Mouse (Mus musculus): ENCODE data around the gene Panx1.
A peak's percentile ranks its signal among the peaks of the same experiment; 100 is the strongest.

The Panx1 gene

DNA sequence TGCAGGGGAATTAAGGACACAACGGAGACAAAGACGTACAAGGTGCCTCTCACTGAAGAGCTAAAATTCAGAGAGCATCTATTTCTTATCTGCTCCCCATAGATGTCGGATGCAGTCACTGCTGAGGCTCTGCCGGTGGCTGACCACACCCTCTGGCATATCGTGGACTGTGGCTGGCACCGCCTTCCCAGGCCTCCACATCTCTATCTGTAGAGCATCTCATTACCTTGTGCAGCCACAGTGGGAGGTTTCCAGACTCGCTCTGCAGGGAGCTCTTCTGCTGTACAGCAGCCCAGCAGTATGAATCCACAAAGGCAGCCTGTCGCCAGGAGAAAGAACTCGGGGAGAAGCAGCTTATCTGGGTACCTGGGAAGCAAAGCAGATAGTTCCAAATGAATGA, 24.1 kb downstream of the Panx1 start:
- no peak for DNase-seq

DNA sequence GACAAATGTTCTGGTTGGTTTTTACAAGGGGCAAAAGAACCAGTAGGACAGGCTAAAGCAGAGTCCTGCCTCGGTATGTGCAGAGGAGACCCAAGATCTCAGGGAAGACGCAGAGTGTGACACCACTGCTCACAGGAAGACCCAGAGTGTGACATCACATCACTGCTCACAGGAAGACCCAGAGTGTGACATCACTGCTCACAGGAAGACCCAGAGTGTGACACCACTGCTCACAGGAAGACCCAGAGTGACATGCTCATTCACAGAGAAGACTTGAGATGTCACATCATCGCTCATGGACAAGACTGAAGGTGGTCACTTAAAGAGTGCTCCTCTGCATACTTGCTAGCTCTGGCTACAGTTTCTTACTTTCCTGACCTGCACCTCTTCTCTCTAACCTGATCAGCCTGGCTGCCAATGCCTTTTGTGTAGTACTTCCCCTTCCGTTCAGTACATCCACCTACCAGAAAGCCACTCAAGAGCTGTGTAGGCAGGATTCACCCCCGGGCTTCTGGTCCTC, 24.7 kb downstream of the Panx1 start:
- DNase-seq = no peak

DNA sequence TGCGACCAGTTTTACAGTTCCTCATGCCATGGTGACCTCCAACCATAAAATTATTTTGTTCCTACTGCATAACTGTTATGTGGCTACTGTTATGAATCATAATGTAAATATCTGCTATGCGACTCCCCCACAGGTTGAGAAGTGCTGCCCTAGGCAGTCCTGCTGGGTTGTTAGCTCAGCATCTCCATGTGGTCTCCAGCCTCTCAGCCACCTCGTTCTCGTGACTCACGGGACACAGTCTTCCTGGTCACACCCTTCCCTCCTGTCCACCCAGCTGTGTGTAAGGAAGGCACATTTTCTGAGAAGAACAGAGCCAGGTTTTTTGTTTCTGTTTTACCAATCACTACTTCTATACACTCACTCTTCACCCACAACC, 26.5 kb downstream of the Panx1 start:
- peak; percentile 37 for DNase-seq

DNA sequence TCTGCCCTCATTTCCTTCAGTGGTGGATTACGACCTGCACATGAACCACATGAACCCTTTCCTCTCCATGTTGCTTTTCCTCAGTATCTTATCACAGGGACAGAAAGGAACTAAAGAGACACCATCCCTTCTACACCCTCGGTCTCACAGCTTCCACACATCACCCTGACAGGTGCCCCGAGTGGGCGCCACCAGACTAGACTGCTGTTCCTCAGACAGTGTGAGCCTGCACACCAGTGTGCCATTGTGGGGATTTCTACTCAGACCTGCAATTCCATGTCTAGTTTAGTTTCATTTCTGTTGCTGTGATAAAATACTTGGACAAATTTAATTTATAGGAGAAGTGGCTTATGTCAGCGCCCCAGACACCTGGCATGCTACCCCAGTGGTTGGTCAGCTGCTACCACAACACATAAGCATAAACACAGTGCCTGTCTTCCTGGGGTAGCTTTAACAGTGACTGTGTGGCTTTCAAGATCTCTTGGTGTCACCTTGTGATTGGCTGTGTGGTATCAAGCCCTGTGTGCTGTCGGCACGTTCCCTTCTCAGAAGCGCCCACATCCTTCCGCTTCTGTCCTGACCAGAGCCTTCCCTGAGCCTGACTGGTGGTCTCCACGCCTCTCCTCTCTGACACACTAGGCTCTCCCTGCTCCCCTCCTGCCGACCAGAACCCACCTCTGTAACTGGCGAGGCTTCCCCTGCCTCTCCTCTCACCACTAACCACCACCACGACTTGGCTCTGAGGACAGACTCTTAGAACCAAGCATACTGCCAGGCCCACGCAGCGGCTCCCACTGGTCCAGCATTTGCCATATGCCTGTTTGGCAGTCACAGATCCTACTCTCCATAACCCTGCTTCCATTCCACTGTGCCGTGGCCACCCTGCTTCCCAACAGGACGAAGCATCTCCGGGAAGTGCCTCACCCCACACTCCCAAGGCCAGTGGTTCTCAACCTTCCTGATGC, 27.2 kb downstream of the Panx1 start:
- DNase-seq = peak; percentile 72

DNA sequence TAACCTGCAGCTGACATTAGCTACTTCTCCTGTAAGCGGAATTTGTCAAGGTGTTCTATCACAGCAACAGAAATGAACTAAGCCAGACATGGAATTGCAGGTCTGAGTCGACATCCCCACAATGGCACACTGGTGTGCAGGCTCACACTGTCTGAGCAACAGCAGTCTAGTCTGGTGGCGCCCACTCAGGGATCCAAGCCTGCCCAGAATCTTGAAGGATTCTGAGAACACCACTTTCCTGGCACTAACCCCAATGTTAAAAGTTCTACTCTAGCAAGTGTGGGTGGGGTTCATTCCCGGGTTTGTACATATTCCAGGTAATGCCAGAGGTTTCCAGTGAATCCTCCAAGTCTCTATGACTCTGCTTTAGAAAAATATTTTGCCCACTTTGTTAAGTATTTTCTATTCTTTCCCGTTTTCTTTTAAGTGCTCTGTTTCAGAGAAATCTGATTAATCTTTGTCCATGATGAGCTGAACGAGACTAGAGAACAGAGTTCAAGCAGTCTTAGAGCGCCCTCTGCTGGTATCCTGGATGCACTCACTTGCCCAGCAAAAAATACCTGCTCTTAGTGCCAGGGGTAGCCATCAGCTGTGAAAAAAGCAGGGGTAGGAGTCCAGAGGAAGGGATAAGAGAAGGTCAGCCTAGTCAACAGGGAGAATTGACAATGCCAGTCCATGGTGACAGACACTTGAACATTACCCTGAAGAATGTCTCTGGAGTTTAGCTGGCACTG, 29.9 kb downstream of the Panx1 start:
- DNase-seq = peak; percentile 84

DNA sequence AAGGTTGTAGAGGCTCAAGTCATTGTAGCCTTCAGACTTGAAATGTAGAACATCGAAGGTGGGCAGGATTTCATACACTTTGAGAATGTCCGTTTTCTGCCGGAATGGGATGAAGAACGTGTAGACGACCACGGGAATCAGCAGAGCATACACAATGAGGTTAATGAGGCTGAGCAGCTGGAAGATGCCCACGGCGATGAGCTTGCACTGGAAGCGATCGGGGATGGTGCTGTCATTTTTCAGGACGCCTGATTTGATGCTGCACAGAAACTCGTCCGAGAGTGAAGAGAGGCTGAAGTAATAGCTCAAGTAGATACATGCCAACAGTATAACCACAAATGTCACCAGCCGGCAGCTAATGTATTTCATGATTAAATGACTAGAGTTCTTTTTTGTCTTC, 37.7 kb downstream of the Panx1 start:
- DNase-seq = no peak

DNA sequence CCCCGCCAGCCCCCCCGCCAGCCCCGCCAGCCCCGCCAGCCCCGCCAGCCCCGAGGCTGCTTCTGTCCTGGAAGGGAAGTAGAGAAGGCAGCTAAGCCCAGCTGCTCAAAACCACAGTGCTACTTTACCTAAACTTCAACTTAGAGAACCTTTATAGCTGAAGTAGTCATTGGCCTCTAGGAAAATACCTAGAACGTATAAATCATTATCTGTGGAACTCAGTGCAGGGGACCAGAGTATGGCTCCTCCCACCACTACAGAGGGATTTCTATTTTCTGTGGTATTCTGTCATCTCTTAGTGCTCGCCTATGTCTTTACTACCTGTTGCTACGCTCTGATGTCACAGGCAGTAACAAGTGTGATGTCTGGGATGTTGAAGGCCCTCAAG, 41.0 kb downstream of the Panx1 start:
- DNase-seq = peak; percentile 49

DNA sequence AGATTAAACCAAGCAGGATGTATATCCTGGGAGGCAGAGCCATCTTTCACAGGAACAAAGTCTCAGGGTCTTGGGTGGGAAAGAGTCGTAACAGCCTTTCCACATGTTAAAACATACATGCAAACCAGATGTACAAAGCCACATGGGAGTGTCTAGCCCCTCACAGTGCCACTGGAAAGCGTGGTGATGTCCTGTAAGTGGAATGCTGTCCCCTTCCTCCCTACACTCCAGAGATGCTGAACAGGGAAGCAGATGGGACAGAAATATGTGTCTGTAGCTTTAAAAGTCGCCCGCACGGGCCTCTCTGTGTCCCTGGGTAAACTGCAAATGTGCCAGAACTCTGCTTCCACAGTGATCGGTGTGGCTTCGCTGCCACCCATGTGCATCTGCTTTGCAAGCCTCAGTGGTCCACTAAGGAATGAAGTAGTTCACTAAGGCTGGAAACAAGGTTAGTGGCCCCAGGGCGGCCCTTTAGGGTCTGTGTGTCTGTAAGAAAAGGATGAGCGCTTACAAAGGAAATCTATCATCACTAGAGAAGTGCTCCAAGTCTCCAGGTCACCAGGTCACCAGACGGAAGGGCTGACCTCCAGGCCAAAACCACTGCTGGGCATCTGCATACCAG, 41.5 kb downstream of the Panx1 start:
- DNase-seq = no peak

DNA sequence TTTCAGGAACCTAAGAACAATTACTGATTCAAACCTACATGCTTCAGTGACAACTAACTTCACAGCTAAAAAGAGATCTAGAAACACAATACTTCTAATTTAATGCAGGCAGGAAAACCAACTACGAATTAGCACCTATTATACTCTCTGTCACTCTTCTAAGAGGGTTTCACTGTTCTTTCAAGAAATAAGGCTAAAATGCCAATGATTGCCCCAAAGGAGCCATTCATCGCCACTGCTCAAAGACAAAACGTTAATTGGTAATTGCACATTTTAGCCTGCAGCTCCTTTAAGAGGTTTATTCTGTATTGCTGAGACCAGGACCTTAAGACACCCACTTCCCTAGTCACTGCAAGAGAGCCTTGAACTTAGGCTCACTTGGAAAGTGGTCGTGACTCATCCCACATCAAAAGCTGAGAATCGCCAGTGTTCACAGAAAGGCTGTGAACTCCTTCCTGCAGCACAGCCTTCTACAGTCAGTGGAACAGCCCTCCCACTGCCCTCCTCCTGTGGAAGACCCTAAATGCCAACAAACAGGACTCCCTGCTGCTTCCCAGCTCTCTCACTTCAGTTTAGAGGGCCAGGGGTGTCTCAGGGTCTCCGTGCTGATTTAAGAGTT, 42.2 kb downstream of the Panx1 start:
- DNase-seq = no peak

DNA sequence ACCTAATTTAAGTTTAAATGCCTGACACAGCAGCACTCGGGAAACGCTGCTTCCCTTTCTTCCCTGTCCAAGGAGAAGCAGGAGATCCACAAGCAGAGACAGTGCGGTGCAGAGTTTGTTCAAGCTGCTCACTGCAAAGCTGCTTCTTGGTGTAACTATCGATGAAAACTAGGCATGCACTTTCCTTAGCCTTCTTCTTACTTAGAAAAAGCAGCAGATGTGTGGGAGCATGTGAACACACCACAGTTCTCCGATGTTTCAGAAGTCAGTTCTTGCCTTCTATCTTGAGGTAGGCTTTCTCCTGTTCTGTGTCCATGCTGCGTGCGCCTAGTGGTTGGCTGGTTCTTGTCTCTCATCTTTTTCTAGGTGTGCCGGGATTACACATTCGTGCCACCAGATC, 46.5 kb downstream of the Panx1 start:
- DNase-seq = no peak

DNA sequence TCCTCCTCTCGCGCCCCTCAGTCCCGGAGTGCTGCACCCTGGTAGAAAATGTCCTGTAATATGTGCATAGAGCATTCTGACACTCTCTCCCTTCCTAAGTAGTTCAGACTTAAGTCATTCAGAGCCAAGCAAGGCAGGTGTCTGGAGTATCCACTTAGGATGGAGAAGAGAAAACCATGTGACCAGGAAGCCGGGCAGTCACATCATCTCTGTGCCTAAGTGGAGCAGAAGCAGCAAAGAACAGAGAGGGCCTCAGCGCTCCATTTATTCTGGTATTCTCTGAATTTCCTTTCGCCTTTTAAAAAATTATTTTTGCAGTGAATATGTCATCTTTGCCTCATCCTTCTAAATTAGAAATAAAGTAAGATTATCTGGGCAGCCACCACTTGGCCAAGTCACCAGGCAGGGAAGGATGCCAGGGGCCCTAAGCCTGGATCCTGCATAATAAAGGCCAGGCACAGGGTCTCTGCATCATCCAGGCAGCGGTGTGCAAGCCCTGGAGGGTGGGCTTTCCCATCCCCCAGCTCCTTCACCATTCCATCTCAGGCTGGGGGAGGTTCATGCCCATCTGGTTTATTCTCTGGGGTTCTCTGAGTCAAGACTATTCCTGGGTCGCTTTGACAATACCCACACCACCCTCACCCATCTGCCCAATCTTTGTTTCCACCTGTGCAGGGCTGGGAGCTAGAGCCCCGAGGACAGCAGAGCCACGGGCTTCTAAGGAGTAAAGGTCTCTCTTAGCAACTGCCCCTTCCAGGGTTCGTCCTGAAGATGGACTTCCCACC, 47.8 kb downstream of the Panx1 start:
- DNase-seq = no peak

DNA sequence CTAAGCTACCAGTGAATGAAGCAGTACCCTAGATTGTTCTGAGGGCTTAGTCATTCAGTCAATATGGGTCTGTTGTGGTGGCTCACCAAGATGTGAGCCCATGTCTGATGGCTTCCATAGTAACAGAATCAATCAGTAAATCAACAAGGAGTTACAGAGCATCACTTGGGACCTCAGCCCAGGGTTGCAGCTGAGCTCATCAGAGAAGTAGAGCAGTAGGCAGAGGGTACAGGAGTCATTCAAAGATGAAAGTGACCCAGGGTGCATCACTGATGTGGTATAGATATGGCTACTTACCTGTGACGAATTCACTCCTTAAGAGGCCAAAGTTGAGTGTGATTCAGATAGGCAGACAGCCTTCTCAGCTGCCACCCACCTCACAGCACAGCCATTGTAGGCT, 49.8 kb downstream of the Panx1 start:
- DNase-seq = no peak

DNA sequence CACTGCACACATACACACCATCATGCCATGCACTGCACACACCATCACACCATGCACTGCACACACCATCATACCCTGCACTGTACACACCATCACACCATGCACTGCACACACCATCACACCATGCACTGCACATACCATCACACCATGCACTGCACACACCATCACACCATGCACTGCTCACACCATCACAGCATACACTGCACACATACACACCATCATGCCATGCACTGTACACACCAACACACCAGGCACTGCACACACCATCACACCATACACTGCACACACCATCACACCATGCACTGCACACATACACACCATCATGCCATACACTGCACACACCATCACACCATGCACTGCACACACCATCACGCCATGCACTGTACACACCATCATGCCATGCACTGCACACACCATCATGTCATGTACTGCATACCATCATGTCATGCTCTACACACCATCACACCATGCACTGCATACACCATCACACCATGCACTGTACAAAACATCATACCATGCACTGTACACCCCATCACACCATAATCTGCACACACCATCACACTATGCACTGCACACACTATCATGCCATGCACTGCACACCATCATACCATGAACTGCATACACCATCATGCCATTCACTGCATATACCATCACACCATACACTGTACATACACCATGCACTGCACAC, 56.5 kb downstream of the Panx1 start:
- no peak for DNase-seq

DNA sequence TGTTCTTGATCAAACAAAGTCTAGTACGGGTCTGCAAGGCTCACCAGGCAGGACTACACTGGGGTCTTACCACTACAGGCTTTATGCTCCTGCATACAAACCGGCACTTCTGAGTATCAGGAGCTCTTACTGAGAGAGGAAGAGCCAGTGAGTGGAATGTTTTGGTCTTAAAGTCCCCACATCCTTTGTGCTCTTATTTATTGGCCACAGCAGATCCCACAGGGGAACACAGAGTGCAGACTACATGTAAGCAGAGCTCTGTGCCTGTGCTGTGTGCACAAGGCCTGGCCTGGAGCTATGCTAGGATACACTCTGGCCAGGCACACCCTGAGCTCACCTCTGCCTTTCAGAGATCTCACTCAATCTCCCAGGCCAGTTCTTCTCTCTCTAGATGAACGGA, 62.1 kb downstream of the Panx1 start:
- DNase-seq = no peak

DNA sequence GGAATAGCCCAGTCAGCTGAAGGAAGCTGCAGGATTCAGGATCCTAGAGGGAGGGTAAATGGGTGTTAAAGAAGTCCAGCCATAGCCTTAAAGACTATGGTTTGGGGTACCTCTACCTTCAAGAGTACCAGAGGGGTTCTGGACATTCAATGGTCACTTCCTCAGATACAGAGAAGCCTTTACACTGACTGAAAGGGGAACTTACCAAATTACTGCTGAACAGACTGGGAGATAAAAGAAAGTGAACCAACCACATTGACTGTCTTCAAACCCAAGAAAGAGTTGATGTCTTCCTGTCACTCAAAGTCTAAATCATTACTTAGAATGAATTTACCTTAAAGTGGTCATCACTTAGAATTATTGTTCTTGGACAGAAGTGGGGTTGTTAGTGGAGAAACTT, 62.6 kb downstream of the Panx1 start:
- DNase-seq = no peak

DNA sequence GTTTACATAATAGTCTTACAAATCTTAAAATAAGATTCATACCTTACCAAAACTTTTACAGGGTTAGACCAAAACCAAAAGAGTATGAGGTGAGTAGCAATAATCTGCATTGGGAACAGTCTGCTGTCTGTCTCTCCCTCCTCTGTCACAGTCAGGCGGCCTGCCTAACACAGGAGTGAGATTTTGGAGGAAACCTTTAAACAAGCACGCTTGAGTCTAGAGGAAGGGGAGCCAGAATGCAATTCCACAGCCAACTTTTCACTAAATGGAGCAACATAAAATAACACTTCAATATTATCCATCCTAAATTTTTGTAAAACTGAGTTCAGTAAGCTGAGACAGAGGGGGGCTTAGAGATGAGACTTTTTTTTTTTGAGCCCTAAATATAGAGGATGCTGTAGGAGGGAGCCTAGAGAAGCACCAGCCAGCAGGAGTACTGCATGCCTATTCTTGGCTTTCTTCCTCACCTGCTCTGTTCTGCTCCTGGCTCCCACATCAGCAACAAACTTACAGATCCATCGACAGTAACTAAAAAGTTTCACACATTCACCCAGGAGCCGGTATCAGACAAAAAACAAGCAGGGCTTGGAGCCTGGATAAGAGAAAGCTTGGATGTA, 63.6 kb downstream of the Panx1 start:
- no peak for DNase-seq

DNA sequence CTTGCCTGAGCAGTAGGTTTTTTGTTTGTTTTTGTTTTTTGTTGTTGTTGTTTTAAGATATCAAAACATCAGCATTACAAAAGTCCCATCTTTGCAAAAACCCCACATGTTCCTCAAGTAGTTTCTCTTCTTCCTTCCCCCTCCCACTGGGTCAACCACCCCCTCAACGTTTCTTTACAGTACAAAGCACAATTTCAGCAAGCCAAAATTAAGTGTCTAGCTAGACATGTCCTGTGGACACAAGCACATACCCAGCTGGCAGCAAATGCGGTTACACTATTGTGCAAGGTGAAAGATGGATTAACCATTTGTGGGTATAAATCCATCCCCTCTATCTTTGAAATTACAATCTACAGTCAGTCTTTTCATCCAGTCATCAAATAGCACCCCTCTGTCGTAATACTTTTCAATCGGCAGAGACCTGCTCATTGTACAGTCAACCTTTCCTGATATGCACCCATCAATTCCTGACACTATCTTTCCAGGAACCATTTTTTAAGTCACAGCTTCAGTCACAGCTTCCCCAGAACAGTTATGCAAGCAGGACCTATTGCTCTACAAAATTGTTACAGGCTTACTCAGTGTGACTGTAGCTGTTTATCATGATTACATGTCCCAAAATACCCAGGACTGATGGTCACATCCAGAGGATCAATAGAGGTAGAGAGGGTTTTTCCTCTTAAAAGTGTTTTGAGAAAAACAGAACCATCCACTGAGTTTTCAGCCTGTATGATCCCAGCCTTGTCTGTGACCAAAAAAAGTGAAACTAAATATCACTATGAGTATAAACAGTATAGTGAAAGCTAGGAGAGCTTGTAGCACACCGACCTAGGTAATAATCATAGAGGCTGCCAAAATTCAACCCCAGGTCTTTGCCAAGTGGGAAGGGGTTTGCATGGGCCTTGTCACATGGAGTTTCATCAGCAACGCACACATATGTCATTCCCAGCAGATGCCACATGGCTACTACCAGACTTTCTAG, 70.7 kb downstream of the Panx1 start:
- DNase-seq = no peak

DNA sequence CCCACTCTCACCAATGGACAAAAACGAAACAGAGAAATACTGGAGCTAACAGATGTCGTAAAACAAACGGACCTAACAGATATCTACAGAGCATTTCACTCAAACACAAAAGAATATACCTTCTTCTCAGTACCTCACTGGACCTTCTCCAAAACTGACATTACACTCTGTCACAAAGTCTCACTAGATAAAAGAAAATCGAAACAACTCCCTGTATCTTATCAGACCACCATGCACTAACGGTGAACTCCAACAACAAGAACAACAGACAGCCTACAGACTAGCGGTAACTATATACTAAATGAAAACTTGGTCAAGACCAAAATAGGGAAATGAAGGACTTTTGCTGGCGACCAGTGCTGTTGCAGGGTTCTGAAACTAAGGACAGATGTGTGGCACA, 71.5 kb downstream of the Panx1 start:
- no peak for DNase-seq

DNA sequence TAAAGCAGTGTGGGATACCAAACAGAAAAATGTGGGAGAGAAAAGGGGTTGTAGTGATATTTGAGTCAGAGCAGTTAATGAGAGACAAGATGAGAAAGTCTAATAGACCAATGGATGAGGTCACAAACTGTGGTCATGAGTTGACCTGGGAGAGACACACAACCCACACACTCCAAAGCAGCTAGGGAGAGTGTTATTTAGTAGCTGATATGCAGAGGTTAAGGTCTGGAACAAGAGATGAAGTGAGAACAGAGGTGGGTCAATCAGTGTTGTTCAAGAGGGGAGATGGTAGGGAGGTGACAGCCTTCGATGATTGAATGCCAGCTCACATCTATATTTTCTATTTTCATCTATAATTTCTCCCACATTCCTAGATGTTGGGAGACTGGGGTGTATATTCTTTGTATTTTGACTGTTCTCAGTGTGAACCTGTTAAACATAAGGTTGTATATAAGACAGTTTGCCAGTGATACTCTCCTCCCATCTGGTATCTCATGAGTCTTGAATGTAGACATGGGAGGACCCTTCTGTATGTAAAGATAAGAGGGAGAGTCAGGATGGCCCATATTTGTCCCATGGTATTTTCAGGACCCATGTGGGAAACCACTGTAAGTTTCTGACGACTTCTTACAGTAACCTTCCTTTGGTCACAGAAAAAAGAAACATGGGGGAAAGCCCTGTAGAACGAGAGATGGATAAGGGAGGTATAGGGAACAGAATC, 74.3 kb downstream of the Panx1 start:
- DNase-seq = no peak

All from thymus, postnatal 4 days (tissue).